Mouse (Mus musculus) brain, embryonic 14.5 days (tissue): ENCODE measurements at regions not wholly inside any gene's neighbourhood (a gene's known extent, or its start where the extent isn't known, plus 50 kb on each side); places are given as distances from the start of the nearest gene placed in this dataset.

ENCODE experiments used
- DNase-seq: peaks from one replicate; pipeline ENCODE4 v3.0.0-alpha.2; 2011; ENCODE audit warnings: low read depth
- CTCF ChIP-seq: fragments of 200-500 bp; IDR thresholded peaks from 2 replicates; pipeline ENCODE4 v1.5.1; 2012; ENCODE audit warnings: inconsistent platforms, mild to moderate bottlenecking, moderate library complexity, borderline replicate concordance; ENCODE audit not compliant: insufficient read depth, insufficient read length; ENCODE audit errors: extremely low read depth
- POLR2A ChIP-seq: fragments of 200-500 bp; IDR thresholded peaks from 2 replicates; pipeline ENCODE4 v1.6.1; 2012; ENCODE audit warnings: mild to moderate bottlenecking, inconsistent platforms, borderline replicate concordance; ENCODE audit not compliant: poor library complexity, insufficient read depth, insufficient read length, severe bottlenecking; ENCODE audit errors: extremely low read depth

DNA sequence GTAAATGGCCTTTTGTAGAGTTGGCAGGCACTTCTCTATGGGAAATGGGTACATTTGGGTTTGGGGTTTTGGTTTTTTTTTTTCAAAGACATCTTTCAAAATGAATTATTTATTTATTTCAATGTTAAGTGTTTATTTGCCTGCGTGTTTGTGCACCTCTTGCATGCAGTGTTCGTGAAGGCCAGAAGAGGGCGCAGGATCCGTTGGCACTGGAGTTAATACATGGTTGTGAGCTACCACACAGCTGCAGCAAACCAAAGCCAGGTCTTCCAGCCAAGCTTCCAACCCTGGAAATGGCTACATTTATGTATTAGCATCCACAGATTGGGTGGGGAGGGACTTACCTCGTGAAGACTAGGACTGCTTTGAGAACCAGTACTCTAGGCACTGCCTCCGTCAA, 362.3 kb upstream of the 5930422O12Rik start:
- DNase-seq, result no peak
- TF ChIP-seq CTCF (0 out of 2 replicates have a peak, but pooled peaks have one; percentile 6), POLR2A (no peak)

DNA sequence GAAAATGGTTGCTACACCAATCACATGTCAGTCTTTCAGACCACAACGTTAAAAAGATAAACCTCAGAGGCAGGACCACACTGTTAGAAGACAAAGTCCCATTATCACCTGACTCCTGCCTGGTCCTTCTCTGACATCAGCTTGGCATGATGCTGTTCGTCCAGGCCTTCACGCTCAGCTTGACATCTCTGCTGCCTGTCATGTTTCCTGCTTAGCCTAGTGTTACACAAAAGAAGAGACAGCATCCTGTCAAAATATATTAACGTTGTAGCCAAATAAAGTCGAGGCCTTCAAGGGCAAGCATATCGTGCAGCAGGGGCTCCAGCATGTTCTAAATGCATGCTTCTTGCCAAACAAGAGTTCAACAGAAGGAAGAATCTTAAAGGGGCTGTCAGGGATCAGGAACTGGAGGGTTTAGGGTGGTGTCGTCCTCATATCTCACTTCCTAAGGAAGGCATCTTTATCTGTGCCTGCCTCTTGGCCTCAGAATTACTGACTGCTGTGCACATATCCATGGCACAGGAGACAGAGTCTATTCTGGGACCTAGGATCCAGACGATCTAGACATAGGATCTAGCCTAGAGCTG, 361.0 kb upstream of the 5930422O12Rik start:
- no peak for TF ChIP-seq POLR2A
- DNase-seq, result peak; percentile 57

DNA sequence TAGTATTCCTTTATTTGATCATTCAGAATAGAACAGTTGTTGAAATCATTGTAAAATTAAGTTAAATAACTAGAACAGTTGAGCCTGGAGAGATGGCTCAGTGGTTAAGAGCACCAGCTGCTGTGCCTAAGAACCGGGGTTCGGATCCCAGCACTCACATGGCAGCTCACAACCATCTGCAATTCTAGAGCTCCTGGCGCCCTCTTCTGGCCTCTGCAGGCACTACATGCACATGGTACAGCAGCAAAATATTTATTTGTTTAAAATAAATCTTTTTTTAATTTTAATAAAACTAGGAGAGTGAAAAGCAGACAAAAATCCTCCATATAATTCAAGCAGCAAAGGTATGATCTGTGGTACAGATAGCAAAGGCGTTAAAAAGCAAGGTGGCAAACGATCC, 360.0 kb upstream of the 5930422O12Rik start:
- no peak for DNase-seq
- TF ChIP-seq CTCF (peak; percentile 37; the same call in 1 of the 2 replicates), POLR2A (no peak)

DNA sequence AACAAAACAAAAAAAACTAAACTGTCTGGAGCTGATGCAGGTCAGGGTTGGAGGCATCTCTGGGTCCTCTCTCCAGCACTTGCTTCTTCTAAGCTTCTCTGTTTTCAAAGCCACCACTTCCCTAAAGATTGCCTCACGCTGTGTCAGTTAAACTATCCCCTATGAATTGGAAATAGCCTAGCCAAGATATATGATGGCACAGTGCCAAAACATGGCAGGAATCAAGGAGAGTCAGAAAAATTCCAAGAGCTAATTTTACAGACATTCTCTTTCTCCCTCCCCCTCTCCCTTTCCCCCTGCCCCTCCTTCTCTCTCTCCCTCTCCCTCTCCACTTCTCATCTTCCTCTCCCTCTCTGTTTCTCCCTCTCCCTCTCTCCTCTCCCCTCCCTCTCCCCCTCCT, 353.3 kb upstream of the 5930422O12Rik start:
- peak; percentile 71 for DNase-seq
- TF ChIP-seq CTCF (no peak), POLR2A (no peak)

DNA sequence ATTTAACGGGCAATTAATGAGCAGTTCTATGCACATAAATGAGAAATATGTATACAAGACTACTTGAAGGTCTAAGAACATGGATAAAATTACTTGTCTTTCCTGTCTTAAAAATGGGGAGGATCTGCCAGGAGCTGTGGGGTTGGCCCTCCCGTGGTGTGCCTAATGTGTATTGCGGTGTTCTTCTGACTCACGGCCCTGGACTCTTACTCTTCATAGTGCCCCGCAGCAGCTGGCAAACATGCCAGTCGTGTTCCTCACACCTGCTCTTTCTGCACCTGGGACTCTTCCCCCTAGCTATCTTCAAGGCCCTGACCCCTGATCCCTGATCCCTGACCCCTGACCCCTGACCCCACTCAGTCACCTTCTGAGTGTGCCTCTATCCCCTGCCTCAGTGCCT, 352.3 kb upstream of the 5930422O12Rik start:
- TF ChIP-seq POLR2A (no peak), CTCF (no peak)
- no peak for DNase-seq

DNA sequence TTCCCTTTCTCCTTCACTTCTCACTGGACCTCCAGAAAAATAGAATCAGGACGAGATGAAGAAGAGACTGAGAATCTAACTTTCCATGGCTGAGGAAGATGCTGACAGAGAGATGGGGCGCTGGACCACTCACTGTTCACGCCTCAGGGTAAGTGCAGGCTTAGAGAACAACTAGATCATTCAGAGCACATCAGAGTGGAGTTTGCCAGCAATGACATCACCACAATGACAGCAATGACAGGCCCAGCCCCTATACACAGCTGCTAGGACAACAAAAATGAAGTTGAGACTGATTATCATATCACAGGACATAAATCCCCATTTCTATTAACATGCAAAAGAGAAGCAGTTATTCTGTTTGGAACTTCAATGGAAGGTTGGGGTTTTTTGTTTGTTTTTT, 350.4 kb upstream of the 5930422O12Rik start:
- TF ChIP-seq CTCF (no peak), POLR2A (no peak)
- DNase-seq, result peak; percentile 80

DNA sequence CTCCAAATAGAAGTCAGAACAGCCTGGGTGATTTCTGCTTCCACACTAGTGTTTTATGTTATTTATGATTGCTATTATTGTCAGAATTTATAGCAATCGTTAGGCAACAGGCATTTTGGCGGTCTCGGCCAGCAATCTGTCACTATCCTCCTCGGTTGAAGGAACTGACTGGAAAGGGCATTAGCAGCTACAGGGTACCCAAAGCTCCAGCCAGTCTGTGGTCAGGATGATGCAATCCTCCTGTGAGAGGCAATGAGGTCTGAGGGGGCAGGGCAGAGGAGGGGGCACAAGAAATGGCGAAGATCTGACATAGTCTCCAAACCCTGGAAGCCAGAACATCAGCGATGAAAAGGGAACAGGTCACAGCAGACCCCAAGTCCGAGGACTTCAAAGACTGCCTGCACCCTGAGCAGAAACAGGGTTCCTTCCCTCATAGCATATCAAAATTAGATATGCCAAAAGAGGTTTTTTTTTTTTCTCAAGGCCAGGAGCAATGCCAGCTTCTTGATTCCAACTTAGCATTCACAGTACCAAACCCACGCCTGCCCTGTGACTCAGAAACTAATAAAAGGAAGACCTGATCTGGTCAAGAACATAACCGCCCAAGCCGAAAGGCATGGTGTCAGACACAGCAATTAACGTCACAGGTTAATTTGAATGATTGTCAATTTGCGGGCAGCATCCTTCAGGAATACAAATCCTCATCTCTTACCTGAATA, 348.5 kb upstream of the 5930422O12Rik start:
- no peak for TF ChIP-seq CTCF
- no peak for TF ChIP-seq POLR2A
- DNase-seq, result no peak

DNA sequence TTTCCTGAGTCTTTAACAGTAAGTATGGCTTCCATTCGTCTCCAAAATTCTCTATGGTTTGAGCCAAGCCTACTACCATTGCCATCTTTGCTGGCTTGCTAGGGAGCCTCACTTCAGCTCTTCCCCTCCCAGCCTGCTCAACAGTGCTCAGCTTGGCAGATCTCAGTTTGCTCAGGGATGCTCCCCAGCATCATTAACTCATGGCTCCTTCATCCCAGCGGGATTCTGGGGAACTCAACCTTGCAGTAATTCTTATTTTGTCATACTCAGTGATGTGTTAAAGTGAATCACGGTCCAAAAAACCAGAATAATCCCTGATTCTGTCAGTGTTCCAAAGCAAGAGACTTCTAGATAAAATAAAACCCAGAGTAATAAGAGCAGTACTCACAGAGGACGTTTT, 346.6 kb upstream of the 5930422O12Rik start:
- TF ChIP-seq POLR2A (no peak), CTCF (no peak)
- DNase-seq, result peak; percentile 53

DNA sequence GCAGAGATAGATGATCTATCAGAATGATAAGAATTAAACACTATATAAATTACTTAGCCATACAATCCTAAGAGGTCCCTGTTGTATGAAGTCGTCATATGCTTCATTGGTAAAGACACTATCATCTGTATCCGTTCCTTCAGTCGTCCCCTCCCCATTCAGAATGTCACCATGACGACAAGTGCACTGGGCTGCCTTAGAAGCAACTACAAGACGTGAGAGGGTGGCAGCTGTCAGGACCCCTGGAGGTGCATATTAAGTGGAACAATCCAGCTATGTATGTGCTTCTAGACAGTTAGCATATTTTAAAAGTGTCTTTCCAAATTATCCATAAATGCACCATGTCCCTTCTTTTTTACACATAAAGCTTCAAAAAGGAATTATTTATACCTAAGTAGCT, 343.0 kb upstream of the 5930422O12Rik start:
- TF ChIP-seq CTCF, result no peak
- TF ChIP-seq POLR2A, result no peak
- peak; percentile 67 for DNase-seq

DNA sequence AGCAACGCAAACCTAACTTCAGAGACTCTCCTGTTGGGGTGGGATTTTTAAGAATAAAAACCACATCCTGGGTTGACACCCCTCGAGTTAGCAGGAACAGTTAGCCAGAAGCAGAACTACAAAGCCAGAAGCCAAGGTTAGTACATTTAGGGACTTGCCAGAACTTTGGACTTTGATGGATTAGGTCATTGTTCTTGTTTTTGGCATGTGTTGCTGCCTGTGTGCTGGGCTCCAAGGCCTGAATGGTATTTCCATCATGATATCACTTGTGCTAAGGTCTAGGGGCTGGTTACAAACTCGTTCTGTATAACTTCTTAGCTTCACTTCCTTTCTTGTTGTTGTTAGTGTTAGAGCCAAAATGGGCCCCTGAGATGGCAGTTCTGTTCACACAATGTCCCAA, 338.8 kb upstream of the 5930422O12Rik start:
- no peak for DNase-seq
- no peak for TF ChIP-seq CTCF
- no peak for TF ChIP-seq POLR2A

DNA sequence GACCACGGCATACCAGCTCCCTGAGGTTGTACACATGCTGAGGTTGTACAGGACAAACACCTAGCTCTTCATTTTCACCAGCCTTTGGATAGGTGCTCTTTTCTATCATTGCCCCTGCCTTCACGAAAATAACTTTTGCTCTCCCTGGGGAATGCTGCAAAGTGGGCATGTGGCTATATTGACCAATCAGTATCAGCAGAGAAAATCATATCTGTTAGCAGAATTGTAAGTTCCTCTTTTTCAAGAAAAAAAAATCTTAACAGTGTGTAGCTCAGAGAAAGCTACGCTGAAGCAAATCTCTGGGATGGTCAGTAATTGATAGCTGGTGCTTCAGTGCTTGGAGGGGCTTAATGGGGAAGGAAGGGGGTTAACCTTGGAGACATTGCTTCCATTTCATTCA, 319.6 kb upstream of the 5930422O12Rik start:
- no peak for TF ChIP-seq CTCF
- TF ChIP-seq POLR2A, result no peak
- DNase-seq, result no peak

DNA sequence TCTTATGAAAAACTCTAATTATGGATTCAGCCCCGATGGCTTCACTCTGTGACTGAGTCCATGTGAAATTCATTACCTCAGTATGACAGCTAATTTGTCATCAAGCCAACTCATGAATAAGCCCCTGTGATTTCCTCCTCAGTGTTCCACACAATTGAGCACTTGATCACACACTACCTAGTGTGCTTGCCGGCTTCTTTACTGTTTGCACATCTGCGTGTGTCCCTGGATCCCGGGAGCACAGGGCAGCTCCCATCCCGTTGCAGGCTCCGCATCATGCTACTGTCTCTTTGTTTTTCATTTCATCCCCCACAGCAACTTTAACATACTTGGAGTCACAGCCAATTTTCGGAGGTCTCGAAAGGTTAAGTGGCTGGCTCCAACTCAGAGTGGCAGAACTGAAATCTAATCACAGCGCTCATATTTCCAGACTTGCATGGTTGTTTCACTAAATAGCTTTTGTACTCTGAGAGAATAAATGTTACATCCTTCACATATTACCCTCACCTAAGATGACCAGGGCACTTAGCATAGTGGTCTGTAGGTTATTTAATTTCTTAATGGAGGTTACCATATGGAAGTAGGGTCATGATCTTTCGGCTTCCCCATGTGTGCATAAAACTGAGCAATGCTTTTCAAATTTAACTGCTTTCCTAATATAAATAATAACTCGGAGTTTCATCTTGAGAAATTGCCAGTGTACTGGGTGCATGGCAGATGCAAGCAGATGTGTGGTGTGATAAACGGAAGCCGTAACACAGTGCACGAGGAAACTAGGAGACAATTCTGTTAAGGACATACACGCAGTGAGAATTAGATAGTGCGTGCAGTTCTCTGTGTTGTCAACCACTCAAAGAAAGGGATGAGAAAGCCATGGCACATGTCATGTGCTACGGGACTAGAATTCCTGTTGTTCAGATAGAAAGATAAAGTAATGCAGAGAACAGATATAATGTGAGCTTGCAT, 313.0 kb upstream of the 5930422O12Rik start:
- TF ChIP-seq CTCF, result no peak
- no peak for TF ChIP-seq POLR2A
- DNase-seq, result peak; percentile 79

DNA sequence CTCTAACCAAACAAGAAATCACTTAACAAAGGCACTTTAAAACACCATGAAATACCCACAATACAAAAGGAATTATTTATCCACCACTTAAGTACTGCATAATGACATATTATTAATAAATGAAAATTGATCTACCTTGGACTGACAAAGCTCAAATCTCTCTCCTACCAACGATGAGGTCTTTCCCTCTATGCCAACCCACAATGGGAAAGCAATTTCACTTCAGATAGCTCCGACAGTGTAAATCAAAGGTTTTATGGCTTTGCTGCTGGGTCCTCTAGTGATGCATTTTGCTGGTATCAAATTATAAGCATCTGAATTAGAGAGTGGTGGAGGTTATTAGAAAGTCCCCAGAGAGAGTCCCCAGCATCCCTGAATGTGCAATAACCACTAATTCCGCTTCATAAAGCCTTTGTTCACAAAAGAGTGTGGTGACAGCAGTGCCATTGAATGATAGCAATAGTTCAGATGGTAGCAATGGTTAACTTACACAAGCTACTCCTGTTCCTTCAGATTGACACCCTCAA, 305.4 kb upstream of the 5930422O12Rik start:
- peak; percentile 31 for DNase-seq
- TF ChIP-seq CTCF (no peak), POLR2A (no peak)

DNA sequence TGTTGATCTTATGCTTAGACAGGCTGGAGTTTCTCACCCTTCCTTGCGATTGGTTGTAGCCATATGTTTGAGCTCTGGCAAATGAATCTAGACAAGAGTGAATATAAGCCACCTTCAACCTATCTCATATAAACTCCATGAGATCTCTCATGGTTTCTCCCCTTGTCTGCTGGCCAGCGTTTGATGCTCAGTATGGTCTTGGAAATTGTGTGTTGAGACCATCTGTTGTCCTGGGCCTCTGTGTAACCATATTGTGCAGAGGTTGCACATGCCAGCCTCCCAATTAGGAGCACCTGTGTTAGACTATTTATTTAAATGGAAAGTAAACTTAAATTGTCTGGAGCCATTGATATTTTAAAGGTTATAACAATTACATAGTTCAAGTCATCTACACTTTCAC, 301.5 kb upstream of the 5930422O12Rik start:
- no peak for TF ChIP-seq POLR2A
- TF ChIP-seq CTCF, result no peak
- no peak for DNase-seq

DNA sequence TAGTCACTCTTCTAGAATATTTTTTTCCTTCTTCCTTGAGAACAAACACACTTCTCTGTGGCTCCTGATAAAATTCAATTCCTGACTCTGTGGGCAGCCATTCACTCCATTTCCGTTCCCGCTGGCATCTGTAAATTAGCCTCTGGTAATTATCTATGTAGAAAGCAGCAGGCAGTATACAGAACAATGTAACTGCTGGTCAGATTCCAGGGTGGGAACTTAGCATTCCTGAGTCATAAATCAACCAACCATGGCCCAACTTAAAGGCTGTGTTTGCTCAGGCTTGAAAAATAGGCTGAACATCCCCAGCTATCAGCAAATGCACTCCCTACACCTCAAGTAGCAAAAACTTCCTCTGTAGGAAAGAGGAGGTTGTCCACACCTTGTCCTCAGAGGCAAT, 289.6 kb upstream of the 5930422O12Rik start:
- TF ChIP-seq CTCF (no peak), POLR2A (no peak)
- DNase-seq, result peak; percentile 63
